Mouse (Mus musculus): ENCODE results near the gene Pemt. TPM values are rescaled to one million over a fixed set of nuclear protein-coding genes. Genes with fewer than 3 reads are reported as not detected.

Gene Pemt
- polyA plus RNA-seq, 1 experiment from 2014 or later, result 8.6 TPM

DNA sequence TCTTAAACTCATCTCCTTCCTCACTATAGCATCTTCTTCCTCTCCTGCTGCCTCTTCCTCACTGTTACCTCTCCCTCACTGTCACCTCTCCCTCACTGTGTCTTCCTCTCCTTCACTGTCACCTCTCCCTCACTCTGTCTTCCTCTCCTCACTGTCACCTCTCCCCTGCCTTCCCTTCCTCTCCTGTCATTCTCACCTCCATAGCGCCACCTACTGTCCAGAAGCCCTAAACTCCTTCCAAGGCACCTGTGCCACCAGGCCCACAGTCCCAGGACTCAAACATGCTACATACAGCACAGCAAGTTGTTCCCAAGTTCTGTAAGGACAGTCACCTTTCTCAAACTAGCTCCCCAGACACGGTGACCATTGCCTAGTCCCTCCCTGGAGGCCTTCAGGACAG, 19.0 kb downstream of the Pemt start:
- Histone ChIP-seq H3K36me3 (ENCODE audit: control insufficient read depth, insufficient read depth) (no peaks in the 10 kb centered on the region), H3K9me3 (replicated peaks; ENCODE audit: control insufficient read depth, low read length) (no peaks in the 10 kb centered on the region), H3K4me3 (ENCODE audit: low read length) (no peak overlapping the region), H3K9ac (ENCODE audit: low read length) (no peak overlapping the region), H3K4me1 (ENCODE audit: control insufficient read depth, insufficient read depth, low read length) (peaks cover 5% of the 10 kb centered on the region; the same call in 1 of the 2 replicates), H3K27me3 (ENCODE audit: control insufficient read depth, insufficient read depth, low read length) (no peaks in the 10 kb centered on the region), H3K4me2 (ENCODE audit: low read depth, low read length) (no peak overlapping the region), H3K27ac (ENCODE audit: low read length) (no peak overlapping the region)
- 7% methylated on average over 2 of the region's 2 CpGs for WGBS
- peak; percentile 59; the same call in 1 of the 2 replicates for ATAC-seq (replicated peaks; ENCODE audit: extremely low read depth, insufficient read depth, low FRiP score)

DNA sequence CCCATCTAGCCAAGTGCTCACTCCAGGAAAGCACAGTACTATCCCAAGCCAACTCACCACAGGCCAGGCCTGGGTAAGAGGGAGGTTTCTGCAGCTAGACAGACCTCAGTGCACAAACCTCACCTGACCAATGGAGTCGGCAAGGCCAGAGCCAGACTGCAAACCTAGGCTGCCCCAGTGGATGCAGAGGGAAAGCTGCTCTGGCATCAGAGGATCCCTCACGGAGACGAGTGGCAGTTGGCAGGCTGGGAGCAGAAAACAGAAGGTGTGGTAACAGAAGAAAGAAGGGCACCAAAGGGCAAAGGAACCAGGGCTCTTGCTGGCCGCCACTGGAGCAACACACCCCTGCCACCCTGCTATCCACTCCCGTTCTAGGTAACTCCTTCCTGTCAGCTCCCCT, 20.1 kb downstream of the Pemt start:
- no peaks in the 10 kb centered on the region for H3K9me3 ChIP-seq (replicated peaks; ENCODE audit: control insufficient read depth, low read length)
- no peak overlapping the region for H3K4me3 ChIP-seq (ENCODE audit: low read length)
- H3K27ac ChIP-seq (ENCODE audit: low read length), result no peak overlapping the region
- H3K4me1 ChIP-seq (ENCODE audit: control insufficient read depth, insufficient read depth, low read length), result peaks cover 5% of the 10 kb centered on the region; the same call in 1 of the 2 replicates
- no peaks in the 10 kb centered on the region for H3K27me3 ChIP-seq (ENCODE audit: control insufficient read depth, insufficient read depth, low read length)
- no peak for ATAC-seq (replicated peaks; ENCODE audit: extremely low read depth, insufficient read depth, low FRiP score)
- H3K4me2 ChIP-seq (ENCODE audit: low read depth, low read length), result no peak overlapping the region
- 77% methylated on average over 5 of the region's 5 CpGs for WGBS
- no peaks in the 10 kb centered on the region for H3K36me3 ChIP-seq (ENCODE audit: control insufficient read depth, insufficient read depth)
- no peak overlapping the region for H3K9ac ChIP-seq (ENCODE audit: low read length)

DNA sequence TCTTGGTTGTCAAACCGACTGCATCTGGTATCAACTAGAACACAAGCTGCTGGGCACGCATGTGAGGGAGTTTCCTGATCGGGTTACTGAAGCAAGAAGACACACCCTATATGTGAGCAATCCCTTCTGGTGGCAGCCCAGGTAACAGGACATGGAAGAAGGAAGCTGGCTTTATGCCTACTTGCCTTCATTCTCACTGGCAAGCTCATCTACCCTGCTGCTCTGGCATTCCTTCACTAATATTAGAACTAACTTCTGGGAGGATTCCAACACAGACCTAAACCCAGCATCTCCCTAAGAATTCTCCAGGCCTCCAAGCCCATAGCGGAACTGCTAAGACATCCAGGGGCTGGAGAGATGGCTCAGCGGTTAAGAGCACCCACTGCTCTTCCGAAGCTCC, 25.1 kb downstream of the Pemt start:
- H3K4me1 ChIP-seq (ENCODE audit: control insufficient read depth, insufficient read depth, low read length), result peaks cover 5% of the 10 kb centered on the region; the same call in 1 of the 2 replicates
- H3K4me3 ChIP-seq (ENCODE audit: low read length), result no peak overlapping the region
- no peaks in the 10 kb centered on the region for H3K36me3 ChIP-seq (ENCODE audit: control insufficient read depth, insufficient read depth)
- H3K9me3 ChIP-seq (replicated peaks; ENCODE audit: control insufficient read depth, low read length), result no peaks in the 10 kb centered on the region
- ATAC-seq (replicated peaks; ENCODE audit: extremely low read depth, insufficient read depth, low FRiP score), result no peak
- no peak overlapping the region for H3K27ac ChIP-seq (ENCODE audit: low read length)
- H3K4me2 ChIP-seq (ENCODE audit: low read depth, low read length), result no peak overlapping the region
- no peak overlapping the region for H3K9ac ChIP-seq (ENCODE audit: low read length)
- no peaks in the 10 kb centered on the region for H3K27me3 ChIP-seq (ENCODE audit: control insufficient read depth, insufficient read depth, low read length)
- 81% methylated on average over 6 of the region's 6 CpGs for WGBS

DNA sequence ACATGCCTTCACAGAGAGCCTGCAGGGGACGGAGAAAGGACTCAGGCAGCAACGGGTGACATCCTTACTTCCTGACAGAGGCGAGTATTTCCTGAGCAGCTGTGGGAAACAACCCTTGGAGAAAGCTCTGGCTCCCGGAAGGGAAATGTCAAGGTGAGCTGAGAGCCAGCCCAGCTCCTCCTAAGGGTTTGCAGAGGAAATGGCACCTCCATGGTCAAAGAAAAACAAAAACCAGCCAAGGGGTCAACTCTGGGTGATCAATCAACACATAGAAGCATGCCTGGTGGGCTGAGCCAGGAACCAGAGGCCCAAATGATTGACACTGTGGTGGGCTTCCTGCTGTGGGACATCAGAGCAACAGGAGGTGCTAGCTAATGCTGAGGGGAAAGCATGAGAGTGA, 29.6 kb downstream of the Pemt start:
- H3K27me3 ChIP-seq (ENCODE audit: control insufficient read depth, insufficient read depth, low read length), result no peaks in the 10 kb centered on the region
- no peaks in the 10 kb centered on the region for H3K36me3 ChIP-seq (ENCODE audit: control insufficient read depth, insufficient read depth)
- 40% methylated on average over 4 of the region's 4 CpGs for WGBS
- H3K27ac ChIP-seq (ENCODE audit: low read length), result no peak overlapping the region
- no peak overlapping the region for H3K9ac ChIP-seq (ENCODE audit: low read length)
- no peak for ATAC-seq (replicated peaks; ENCODE audit: extremely low read depth, insufficient read depth, low FRiP score)
- no peak overlapping the region for H3K4me2 ChIP-seq (ENCODE audit: low read depth, low read length)
- no peaks in the 10 kb centered on the region for H3K9me3 ChIP-seq (replicated peaks; ENCODE audit: control insufficient read depth, low read length)
- H3K4me3 ChIP-seq (ENCODE audit: low read length), result no peak overlapping the region
- 0 out of 2 replicates have a peak, but pooled peaks cover 2% of the 10 kb centered on the region for H3K4me1 ChIP-seq (ENCODE audit: control insufficient read depth, insufficient read depth, low read length)

DNA sequence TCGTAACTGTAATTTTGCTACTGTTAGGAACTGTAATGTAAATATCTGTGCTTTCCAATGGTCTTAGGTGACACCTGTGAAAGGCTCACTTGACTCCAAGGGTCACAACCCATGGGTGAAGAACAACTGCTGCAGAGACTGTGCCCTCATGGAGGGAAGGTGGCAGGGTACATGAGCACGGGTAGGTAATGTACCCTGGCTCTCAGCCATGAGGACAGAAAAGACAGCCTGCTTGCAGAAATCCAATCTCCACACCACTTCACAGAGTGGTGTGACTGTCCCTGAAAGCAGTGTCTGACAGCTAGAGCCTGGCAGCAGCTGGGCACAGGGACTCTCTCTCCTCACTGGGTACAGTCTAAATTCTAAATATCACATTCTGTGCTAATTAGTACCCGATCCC, 34.8 kb downstream of the Pemt start:
- H3K4me3 ChIP-seq (ENCODE audit: low read length), result no peak overlapping the region
- H3K36me3 ChIP-seq (ENCODE audit: control insufficient read depth, insufficient read depth), result no peaks in the 10 kb centered on the region
- 0 out of 2 replicates have a peak overlapping the region, but pooled peaks have one; percentile 10 for H3K27ac ChIP-seq (ENCODE audit: low read length)
- ATAC-seq (replicated peaks; ENCODE audit: extremely low read depth, insufficient read depth, low FRiP score), result no peak; the same call in 1 of the 2 replicates
- WGBS, result 68% methylated on average over 3 of the region's 3 CpGs
- H3K9ac ChIP-seq (ENCODE audit: low read length), result no peak overlapping the region
- H3K4me1 ChIP-seq (ENCODE audit: control insufficient read depth, insufficient read depth, low read length), result 0 out of 2 replicates have a peak, but pooled peaks cover 4% of the 10 kb centered on the region
- no peak overlapping the region for H3K4me2 ChIP-seq (ENCODE audit: low read depth, low read length)
- no peaks in the 10 kb centered on the region for H3K27me3 ChIP-seq (ENCODE audit: control insufficient read depth, insufficient read depth, low read length)
- H3K9me3 ChIP-seq (replicated peaks; ENCODE audit: control insufficient read depth, low read length), result no peaks in the 10 kb centered on the region

DNA sequence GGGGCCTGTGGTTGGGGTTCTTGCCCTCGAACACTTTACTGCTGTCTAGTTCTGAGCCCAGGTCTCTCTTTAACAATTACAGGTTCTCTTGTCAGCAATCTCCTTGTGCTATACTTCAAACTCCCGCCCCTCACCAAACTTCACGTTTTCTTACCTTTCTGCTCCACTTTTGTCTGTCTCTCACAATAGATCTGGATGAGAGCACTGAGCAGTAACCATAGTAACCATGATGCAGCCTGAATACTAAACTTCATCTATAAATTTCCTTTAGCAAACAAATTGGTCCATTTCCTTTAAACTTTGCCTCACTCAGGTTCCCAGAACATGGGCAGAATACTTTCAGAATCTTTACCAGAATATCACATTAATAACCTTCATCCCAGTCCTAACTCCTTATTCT, 36.8 kb downstream of the Pemt start:
- ATAC-seq (replicated peaks; ENCODE audit: extremely low read depth, insufficient read depth, low FRiP score), result no peak
- Histone ChIP-seq H3K4me3 (ENCODE audit: low read length) (no peak overlapping the region), H3K9ac (ENCODE audit: low read length) (no peak overlapping the region), H3K36me3 (ENCODE audit: control insufficient read depth, insufficient read depth) (no peaks in the 10 kb centered on the region), H3K4me2 (ENCODE audit: low read depth, low read length) (no peak overlapping the region), H3K4me1 (ENCODE audit: control insufficient read depth, insufficient read depth, low read length) (0 out of 2 replicates have a peak, but pooled peaks cover 4% of the 10 kb centered on the region), H3K9me3 (replicated peaks; ENCODE audit: control insufficient read depth, low read length) (no peaks in the 10 kb centered on the region), H3K27me3 (ENCODE audit: control insufficient read depth, insufficient read depth, low read length) (no peaks in the 10 kb centered on the region), H3K27ac (ENCODE audit: low read length) (no peak overlapping the region)
- WGBS, result 80% methylated on average over 3 of the region's 3 CpGs

DNA sequence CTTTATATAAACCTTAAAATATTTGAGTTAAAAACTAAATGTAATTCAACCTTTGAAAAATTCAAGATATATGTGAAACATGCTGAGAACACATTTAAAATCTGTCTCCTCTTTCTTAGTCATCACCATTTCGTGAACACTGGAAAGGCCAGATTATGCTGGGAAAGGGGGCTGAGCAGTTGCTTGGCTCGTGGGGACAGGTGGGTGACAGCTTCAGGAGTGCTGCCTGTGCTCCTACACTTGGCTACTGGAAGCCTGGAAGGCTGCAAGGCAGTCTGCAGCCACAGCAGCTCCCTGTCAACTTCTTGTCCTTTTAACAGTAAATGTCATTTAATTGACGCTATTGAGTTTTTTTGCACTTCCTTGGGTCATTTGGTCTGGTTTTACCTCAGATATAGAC, 40.4 kb downstream of the Pemt start:
- ATAC-seq (replicated peaks; ENCODE audit: extremely low read depth, insufficient read depth, low FRiP score), result no peak
- H3K27ac ChIP-seq (ENCODE audit: low read length), result no peak overlapping the region
- H3K4me3 ChIP-seq (ENCODE audit: low read length), result no peak overlapping the region
- H3K27me3 ChIP-seq (ENCODE audit: control insufficient read depth, insufficient read depth, low read length), result no peaks in the 10 kb centered on the region
- WGBS, result 57% methylated on average over 3 of the region's 3 CpGs
- no peak overlapping the region for H3K4me2 ChIP-seq (ENCODE audit: low read depth, low read length)
- H3K36me3 ChIP-seq (ENCODE audit: control insufficient read depth, insufficient read depth), result no peaks in the 10 kb centered on the region
- H3K4me1 ChIP-seq (ENCODE audit: control insufficient read depth, insufficient read depth, low read length), result no peaks in the 10 kb centered on the region
- no peak overlapping the region for H3K9ac ChIP-seq (ENCODE audit: low read length)
- no peaks in the 10 kb centered on the region for H3K9me3 ChIP-seq (replicated peaks; ENCODE audit: control insufficient read depth, low read length)

DNA sequence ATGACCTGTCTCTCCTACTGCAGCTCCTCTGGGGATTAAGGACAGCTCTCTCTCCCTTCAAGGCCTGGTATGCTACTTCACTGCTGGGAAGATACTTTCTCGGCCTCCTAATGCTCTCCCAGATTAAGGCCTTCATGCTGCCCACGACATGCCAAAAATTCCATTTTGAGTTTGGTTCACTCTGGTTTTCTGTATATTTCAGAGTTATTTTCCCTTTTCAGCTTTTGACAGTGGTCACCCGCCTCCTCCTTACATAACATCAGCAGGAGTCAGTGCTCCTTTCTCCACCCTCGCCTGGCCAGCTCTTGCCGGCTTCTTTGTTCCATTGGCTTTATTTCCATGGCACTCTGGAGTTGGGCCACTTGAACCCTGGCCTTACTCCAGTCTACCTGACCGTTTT, 41.6 kb downstream of the Pemt start:
- Histone ChIP-seq H3K4me1 (ENCODE audit: control insufficient read depth, insufficient read depth, low read length) (no peaks in the 10 kb centered on the region), H3K4me3 (ENCODE audit: low read length) (no peak overlapping the region), H3K9ac (ENCODE audit: low read length) (no peak overlapping the region), H3K27me3 (ENCODE audit: control insufficient read depth, insufficient read depth, low read length) (no peaks in the 10 kb centered on the region), H3K27ac (ENCODE audit: low read length) (no peak overlapping the region), H3K9me3 (replicated peaks; ENCODE audit: control insufficient read depth, low read length) (no peaks in the 10 kb centered on the region), H3K4me2 (ENCODE audit: low read depth, low read length) (no peak overlapping the region), H3K36me3 (ENCODE audit: control insufficient read depth, insufficient read depth) (no peaks in the 10 kb centered on the region)
- WGBS, result 66% methylated on average over 6 of the region's 6 CpGs
- no peak for ATAC-seq (replicated peaks; ENCODE audit: extremely low read depth, insufficient read depth, low FRiP score)

DNA sequence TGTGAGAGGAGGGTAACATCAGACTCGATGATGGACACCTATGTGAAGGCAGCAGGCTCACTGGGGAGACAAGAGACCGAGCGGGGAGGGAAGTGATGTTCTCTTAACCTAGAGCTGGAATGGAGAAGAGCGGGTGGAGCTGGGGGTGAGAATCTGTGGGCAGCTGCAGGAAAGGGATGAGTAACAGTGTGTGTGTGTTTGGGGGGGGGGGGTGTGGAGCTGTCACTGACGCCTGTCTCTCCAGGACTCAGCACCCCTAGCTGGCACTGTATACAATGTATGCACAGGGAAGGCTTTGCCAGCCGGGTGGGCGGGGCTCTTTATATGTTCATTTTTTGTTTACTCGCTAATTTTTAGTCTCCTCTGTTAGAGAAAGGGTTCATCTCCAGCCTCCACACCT, 42.5 kb downstream of the Pemt start:
- H3K9ac ChIP-seq (ENCODE audit: low read length), result no peak overlapping the region
- no peaks in the 10 kb centered on the region for H3K9me3 ChIP-seq (replicated peaks; ENCODE audit: control insufficient read depth, low read length)
- 76% methylated on average over 8 of the region's 8 CpGs for WGBS
- no peaks in the 10 kb centered on the region for H3K27me3 ChIP-seq (ENCODE audit: control insufficient read depth, insufficient read depth, low read length)
- no peaks in the 10 kb centered on the region for H3K4me1 ChIP-seq (ENCODE audit: control insufficient read depth, insufficient read depth, low read length)
- no peaks in the 10 kb centered on the region for H3K36me3 ChIP-seq (ENCODE audit: control insufficient read depth, insufficient read depth)
- H3K27ac ChIP-seq (ENCODE audit: low read length), result no peak overlapping the region
- no peak overlapping the region for H3K4me2 ChIP-seq (ENCODE audit: low read depth, low read length)
- H3K4me3 ChIP-seq (ENCODE audit: low read length), result no peak overlapping the region
- no peak for ATAC-seq (replicated peaks; ENCODE audit: extremely low read depth, insufficient read depth, low FRiP score)
